Mouse (Mus musculus): ENCODE results near the gene Mtr.

Gene Mtr

DNA sequence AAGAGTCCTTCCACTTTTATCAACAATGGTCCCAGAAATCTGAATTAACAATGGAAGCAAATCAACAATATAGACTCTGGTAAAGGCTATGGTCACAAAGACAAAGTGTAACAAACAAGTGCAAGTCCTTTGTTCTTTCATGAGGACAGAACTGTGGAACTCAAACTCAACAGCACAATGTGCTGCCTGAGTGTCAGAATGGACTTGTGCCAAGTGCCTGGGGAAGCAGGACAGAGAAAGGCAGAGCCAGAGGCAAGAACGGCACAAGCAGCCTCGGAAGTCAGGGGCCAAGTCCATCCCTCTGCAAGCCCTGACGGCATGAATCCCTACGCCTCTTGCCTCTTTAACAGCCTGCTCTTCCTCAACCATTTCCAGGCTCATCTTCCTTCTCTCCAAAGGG is 13.9 kb downstream of the Mtr start:
- DNase-seq (ENCODE audit: low spot score in 2 of 2), result peak; percentile 29 to 40

DNA sequence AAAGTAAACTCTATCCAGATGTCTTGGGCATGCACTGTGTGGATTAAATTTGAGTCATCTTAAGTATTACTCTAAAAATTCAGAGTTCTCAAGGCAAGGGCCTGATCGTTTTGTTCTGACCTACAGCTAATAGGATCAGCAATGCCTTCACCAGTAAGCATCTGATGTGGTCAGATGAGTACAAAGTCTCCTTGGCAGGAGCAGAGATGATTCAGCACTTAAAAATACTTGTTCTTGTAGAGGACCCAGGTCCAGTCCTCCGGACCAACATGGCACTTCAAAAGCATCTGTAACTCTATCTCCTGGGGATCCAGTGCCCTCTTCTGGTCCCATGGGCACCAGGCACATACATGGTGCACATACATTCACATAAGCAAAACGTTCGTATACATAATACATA is 25.8 kb downstream of the Mtr start:
- DNase-seq (ENCODE audit: low spot score in 2 of 2), result no peak

GRCm38 (mm10) chr13:12228248-12228647 is 29.7 kb downstream of the Mtr start:
- DNase-seq (ENCODE audit: low spot score in 2 of 2), result no peak

- DNase-seq (ENCODE audit: low spot score in 2 of 2), result no peak
These were observed 30.3 kb downstream of the Mtr start for GRCm38 (mm10) chr13:12227606-12228005.

- DNase-seq (ENCODE audit: low spot score in 2 of 2), result no peak
These were observed 39.3 kb downstream of the Mtr start for GRCm38 (mm10) chr13:12218603-12219002.

- DNase-seq (ENCODE audit: low spot score in 2 of 2), result no peak
These were observed 43.0 kb downstream of the Mtr start for GRCm38 (mm10) chr13:12214922-12215321.

DNA sequence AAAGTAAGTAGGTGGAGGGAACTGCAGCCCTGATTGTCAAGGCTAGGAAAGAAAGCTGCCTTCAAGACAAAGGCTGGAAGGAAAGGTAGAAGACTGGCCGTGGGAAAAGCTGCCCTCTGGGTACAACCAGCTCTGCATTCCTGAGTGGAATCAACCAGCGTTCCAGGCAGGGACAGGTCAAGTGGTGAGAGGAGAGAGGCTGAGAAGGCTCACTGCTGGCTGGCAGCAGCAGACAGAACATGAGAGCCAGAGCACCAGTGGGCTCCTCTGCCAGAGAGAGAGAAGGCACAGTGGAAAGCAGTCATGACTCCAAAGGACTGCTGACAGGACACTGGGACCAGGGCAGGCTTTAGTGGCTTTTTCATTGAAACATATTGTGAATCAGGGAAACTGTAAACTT is 46.9 kb downstream of the Mtr start:
- DNase-seq (ENCODE audit: low spot score in 2 of 2), result no peak

DNA sequence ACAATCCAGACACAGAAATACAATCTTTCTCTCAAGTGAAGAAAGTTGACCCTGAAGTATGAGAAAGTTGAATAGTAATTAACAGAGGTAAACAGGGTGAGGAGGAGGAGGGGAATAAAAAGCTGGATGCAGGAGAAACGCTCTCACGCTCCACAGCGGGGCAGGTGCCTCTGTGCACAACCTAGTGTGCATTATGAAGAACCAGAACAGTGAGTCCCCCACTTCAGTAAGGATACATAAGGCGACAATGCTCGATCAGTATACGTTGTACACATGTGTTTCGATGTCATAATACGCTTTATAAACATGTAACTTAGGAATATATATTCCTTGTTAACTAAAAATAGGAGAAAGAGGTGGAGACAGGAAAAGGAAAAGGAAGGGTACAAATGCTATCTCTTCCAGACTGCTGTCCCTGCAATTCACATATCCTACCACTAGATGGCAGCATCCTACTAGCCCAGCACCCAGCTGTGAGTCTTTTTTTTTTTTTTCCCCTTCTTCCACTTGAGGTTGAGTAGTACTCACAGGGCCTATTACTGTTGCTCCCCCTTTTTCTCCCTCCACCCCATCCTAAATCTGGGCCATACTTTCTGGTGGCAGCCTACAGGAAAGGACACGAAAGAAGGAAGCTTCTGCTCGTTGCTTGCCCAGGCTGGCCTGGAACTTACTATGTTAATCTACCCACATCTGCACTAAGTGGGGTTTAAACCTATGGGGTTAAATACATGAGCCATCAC is 47.7 kb downstream of the Mtr start:
- DNase-seq (ENCODE audit: low spot score in 2 of 2), result peak in 1 of 2 experiments; percentile 52

- DNase-seq (ENCODE audit: low spot score in 2 of 2), result no peak
These were observed 57.5 kb downstream of the Mtr start for GRCm38 (mm10) chr13:12200372-12200771.

GRCm38 (mm10) chr13:12198486-12198885 is 59.4 kb downstream of the Mtr start:
- no peak for DNase-seq (ENCODE audit: low spot score in 2 of 2)

DNA sequence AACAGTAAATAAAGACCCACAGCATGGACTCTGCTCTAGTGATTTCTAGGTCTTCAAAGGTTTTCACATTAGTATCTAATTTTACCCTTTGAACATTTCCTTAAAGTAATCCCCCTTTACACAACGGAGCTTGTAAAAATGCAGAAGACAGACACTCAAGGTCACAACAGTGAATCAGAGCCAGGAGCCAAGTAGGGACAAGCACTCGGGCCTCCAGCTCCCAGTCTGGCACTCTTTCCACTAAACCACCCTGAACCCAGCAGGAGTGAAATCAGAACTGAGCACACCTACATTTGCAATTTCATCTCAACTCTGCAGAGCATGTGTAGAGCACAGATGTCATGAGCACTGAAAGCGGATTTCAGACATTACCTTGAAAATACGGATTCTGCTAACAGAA is 61.1 kb downstream of the Mtr start:
- no peak for DNase-seq (ENCODE audit: low spot score in 2 of 2)

- DNase-seq (ENCODE audit: low spot score in 2 of 2), result peak; percentile 55 to 63
These were observed 61.9 kb downstream of the Mtr start for GRCm38 (mm10) chr13:12196012-12196411.

GRCm38 (mm10) chr13:12194942-12195662 is 62.8 kb downstream of the Mtr start:
- peak in 1 of 2 experiments; percentile 34 for DNase-seq (ENCODE audit: low spot score in 2 of 2)

DNA sequence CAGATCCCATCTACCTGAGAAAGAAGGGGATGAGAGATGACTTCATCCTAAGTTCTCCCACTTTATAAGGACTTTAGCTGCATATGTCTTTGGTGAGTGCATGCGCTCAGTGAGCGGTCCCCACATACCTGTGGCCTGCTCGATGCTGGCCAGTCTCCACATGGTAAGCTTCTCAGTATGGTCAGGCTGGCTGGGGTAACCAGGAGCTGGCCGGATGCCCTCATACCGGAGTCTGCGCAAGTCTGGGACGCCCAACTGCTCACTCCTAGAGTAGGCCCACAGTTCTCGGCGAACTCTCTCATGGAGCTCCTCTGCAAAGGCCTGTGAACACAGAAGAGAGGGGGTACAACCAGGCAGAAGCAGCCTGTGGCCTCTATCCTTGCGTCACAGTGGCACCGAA is 68.7 kb downstream of the Mtr start:
- no peak for DNase-seq (ENCODE audit: low spot score in 2 of 2)

DNA sequence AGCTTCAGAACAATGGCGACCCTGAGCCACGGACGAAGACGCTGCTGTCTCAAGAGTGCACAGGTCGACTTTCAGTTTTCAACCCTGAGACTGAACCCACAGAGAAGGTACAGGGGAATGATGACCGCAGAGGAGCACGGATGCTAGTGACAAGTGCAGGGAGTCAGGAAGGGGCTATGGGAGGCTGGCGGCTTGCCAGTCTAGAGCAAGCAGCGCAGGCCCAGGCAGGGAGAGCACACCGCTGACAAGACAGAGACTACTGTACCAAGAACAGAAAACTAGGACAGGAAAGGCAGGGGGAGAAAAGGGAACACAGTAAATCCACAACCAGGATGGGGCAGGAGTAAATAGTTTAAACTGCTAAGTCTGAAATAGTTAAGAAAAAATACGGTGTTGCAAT is 69.1 kb downstream of the Mtr start:
- DNase-seq (ENCODE audit: low spot score in 2 of 2), result no peak

- DNase-seq (ENCODE audit: low spot score in 2 of 2), result no peak
These were observed 78.4 kb downstream of the Mtr start for GRCm38 (mm10) chr13:12179481-12179880.

DNA sequence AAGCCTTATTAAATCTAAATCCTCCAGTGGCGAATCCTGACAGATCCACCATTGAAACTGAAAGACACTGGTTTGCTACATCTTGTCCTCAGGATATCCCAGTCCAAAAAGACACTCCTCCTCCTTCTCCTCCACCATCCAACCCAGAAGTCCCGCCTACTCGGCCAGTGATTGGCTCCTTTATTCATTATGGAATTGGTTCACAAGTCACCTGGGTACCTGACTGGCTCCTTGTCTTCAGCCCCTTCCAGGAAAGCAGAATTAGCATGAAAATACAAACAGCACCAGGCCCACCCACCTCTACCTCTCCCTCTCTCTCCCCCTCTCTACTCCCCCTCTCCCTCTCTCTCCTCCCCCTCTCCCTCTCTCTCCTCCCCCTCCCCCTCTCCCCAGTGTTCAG is 81.2 kb downstream of the Mtr start:
- DNase-seq (ENCODE audit: low spot score in 2 of 2), result no peak

DNA sequence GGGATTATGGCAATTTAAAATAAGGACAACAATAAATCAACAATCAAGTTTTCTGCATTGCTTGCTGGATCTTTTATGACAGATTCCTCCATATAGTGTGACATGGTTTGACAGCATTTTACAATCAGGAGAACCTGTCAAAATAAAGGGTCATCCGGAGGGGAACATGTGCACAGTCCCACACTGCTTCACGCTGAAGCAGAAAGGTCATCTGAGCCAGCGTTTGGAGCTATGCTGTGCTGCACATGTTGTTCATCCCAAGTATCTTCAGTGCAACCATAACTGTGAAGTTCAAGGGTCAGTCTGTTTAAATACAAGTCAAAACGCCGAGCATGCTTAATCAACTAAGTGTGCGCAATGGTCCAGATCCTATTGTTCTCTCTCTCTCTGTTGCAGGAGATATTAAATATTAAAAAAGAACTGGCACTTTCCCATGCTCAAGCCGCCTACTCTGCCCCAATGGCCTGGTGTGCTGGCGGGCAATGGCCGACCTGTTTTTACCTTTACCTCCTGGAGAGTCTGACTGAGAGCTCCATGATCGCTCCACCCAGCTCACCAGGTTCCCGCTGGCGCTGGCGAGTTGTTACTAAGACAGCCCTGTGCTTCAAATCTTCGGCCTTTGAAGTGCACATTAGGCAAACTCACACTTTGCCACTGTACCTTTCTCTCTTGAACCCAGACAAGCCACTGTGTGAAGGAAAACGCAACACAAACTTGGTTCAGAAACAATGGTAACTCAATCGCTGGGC is 81.8 kb downstream of the Mtr start:
- DNase-seq (ENCODE audit: low spot score in 2 of 2), result no peak

GRCm38 (mm10) chr13:12167276-12167675 is 90.6 kb downstream of the Mtr start:
- no peak for DNase-seq (ENCODE audit: low spot score in 2 of 2)

- peak; percentile 55 to 69 for DNase-seq (ENCODE audit: low spot score in 2 of 2)
These were observed 91.5 kb downstream of the Mtr start for GRCm38 (mm10) chr13:12166386-12166785.

- no peak for DNase-seq (ENCODE audit: low spot score in 2 of 2)
These were observed 92.4 kb downstream of the Mtr start for GRCm38 (mm10) chr13:12165461-12166058.

DNA sequence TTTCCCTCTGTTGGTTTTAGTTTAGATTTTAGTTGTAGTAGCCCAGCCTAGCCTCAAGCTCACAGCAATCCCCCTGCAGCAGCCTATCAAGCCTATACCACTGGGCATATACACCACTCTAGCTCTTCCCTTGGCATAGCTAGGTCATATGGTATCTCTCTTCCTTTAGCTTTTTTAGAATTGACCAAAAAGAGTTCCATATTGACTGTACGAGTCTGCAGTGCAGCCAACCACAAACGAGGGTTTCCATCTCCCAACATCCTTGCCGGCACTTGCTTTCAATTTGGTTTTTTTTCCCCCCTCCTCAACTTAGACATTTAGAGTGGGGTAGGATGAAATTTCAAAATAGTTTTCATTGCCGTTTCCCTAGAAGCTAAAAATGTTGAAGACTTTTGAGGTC is 95.5 kb downstream of the Mtr start:
- no peak for DNase-seq (ENCODE audit: low spot score in 2 of 2)
